Mouse (Mus musculus) spleen, adult 2 months (tissue): ENCODE measurements around the gene Med25. TPM values are rescaled to one million over a fixed set of nuclear protein-coding genes. Genes with fewer than 3 reads are reported as not detected.
A peak's percentile ranks its signal among the peaks of the same experiment; 100 is the strongest.

Source experiments
- DNase-seq, 2 experiments: peaks; one replicate each; pipeline versions ENCODE4 v3.0.0 to v3.0.0-alpha.2; 2012 to 2021; ENCODE audit warnings: low spot score in 2 of 2, low read depth in 1 of 2
- H3K27ac ChIP-seq: fragments of 200-500 bp; 2 replicates; pipeline ENCODE4 v1.5.1; 2012; ENCODE audit warnings: low read length, inconsistent platforms; ENCODE audit not compliant: insufficient read depth
- H3K27me3 ChIP-seq: fragments of 200-500 bp; 2 replicates; pipeline ENCODE4 v1.6.1; 2012; ENCODE audit warnings: mild to moderate bottlenecking, moderate library complexity, low read length, inconsistent platforms; ENCODE audit not compliant: control insufficient read depth, insufficient read depth
- H3K36me3 ChIP-seq: fragments of 200-500 bp; 2 replicates; pipeline ENCODE4 v1.6.1; 2012; ENCODE audit warnings: mild to moderate bottlenecking, low read length, inconsistent platforms; ENCODE audit not compliant: control insufficient read depth, insufficient read depth
- H3K4me1 ChIP-seq: fragments of 200-500 bp; 2 replicates; pipeline ENCODE4 v1.6.1; 2011; ENCODE audit warnings: inconsistent platforms; ENCODE audit not compliant: control insufficient read depth, insufficient read depth, insufficient read length
- H3K4me3 ChIP-seq: fragments of 200-500 bp; 2 replicates; pipeline ENCODE4 v1.5.1; 2011; ENCODE audit warnings: mild to moderate bottlenecking, inconsistent platforms; ENCODE audit not compliant: insufficient read depth, insufficient read length; ENCODE audit errors: extremely low read depth
- CTCF ChIP-seq: fragments of 200-500 bp; IDR thresholded peaks from 2 replicates; pipeline ENCODE4 v1.5.1; 2011; ENCODE audit warnings: mild to moderate bottlenecking, inconsistent platforms; ENCODE audit not compliant: insufficient read depth, insufficient read length, insufficient replicate concordance; ENCODE audit errors: extremely low read depth
- POLR2A ChIP-seq: fragments of 200-500 bp; IDR thresholded peaks from 2 replicates; pipeline ENCODE4 v1.6.1; 2011; ENCODE audit warnings: low read depth, low read length, inconsistent platforms
- WGBS: fragments of 180-500 bp; shearing (Covaris S2); methylation state at CpG from one replicate; pipeline ENCODE4 v1.1.7; 2018; 5-methylcytosine and 5-hydroxymethylcytosine counted together
- polyA plus RNA-seq: library from polyadenylated mRNA; depleted of rRNA; stranded (reverse); fragments of >200 nt; gene quantifications from 2 replicates; pipeline ENCODE4 v1.2.3, GENCODE M21; 2012; rRNA removed

Gene Med25
- polyA plus RNA-seq = 113 and 136 TPM in 2 replicates

GRCm38 (mm10) chr7:44892276-44892921 lies at the start of gene Med25:
Gene Med25, minus strand, starts transcription at chr7:44892712.
- H3K27ac ChIP-seq = peak within 1 kb of the TSS; percentile 99
- TF ChIP-seq POLR2A (peak; percentile 57), CTCF (no peak)
- H3K36me3 ChIP-seq = no peaks in the 10 kb centered on the region
- H3K4me1 ChIP-seq = peaks cover 8% of the 10 kb centered on the region
- no peaks in the 10 kb centered on the region for H3K27me3 ChIP-seq
- peak; percentile 76 to 80 for DNase-seq
- WGBS = under 1% methylated on average over 56 of the region's 56 CpGs
- H3K4me3 ChIP-seq = peak within 1 kb of the TSS; percentile 92

DNA sequence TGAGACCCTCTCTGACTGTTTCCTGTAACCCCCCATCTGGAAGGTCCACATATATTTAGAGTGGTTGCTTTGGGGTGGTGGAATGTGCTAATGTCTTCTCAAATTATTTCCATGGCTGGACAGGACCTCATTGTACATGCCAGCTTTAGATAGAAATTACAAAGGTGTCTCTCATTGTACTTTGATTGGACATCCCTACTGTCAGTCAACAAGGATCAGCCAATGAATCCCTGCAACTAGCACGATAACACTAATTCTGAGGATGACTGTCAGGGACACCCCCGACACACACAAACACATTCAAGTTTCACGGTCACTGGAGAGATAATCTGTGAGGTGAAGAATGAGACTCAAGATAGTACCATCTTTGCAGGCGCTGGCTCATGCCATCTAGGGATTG lies 46.2 kb upstream of the Med25 start:
- Histone ChIP-seq H3K27ac (no peak overlapping the region), H3K27me3 (no peaks in the 10 kb centered on the region), H3K36me3 (no peaks in the 10 kb centered on the region), H3K4me1 (no peaks in the 10 kb centered on the region), H3K4me3 (no peak overlapping the region)
- no peak for TF ChIP-seq POLR2A
- no peak for TF ChIP-seq CTCF
- 86% methylated on average over 4 of the region's 4 CpGs for WGBS
- DNase-seq = no peak

- Histone ChIP-seq H3K4me3 (peak within 1 kb of the TSS; percentile 88), H3K4me1 (peaks cover 3% of the 10 kb centered on the region; the same call in 1 of the 2 replicates), H3K27ac (peak within 1 kb of the TSS; percentile 82), H3K36me3 (no peaks in the 10 kb centered on the region), H3K27me3 (no peaks in the 10 kb centered on the region)
- DNase-seq = peak; percentile 100
- TF ChIP-seq CTCF (no peak), POLR2A (peak; percentile 50)
- under 1% methylated on average over 83 of the region's 84 CpGs for WGBS
Observed at GRCm38 (mm10) chr7:44929204-44930151, 37.0 kb upstream of the Med25 start, which contains the start of gene Ap2a1. Gene Ap2a1, minus strand, starts transcription at chr7:44929496.

GRCm38 (mm10) chr7:44928570-44928969 lies 36.1 kb upstream of the Med25 start:
- no peak for TF ChIP-seq CTCF
- TF ChIP-seq POLR2A = no peak
- Histone ChIP-seq H3K27ac (peak overlapping the region; percentile 69; the same call in 1 of the 2 replicates), H3K27me3 (no peaks in the 10 kb centered on the region), H3K36me3 (0 out of 2 replicates have a peak, but pooled peaks cover 2% of the 10 kb centered on the region), H3K4me1 (peaks cover 3% of the 10 kb centered on the region; the same call in 1 of the 2 replicates), H3K4me3 (peak overlapping the region; percentile 88; the same call in 1 of the 2 replicates)
- 0% methylated on average over 1 of the region's 1 CpGs for WGBS
- DNase-seq = no peak

- DNase-seq = peak in 1 of 2 experiments; percentile 13
- Histone ChIP-seq H3K4me3 (no peak overlapping the region), H3K36me3 (peaks cover 11% of the 10 kb centered on the region; the same call in 1 of the 2 replicates), H3K27me3 (no peaks in the 10 kb centered on the region), H3K27ac (no peak overlapping the region), H3K4me1 (peaks cover 3% of the 10 kb centered on the region; the same call in 1 of the 2 replicates)
- TF ChIP-seq CTCF (no peak; the same call in 1 of the 2 replicates), POLR2A (no peak)
- WGBS = 85% methylated on average over 3 of the region's 3 CpGs
Observed at GRCm38 (mm10) chr7:44925468-44925867, 33.0 kb upstream of the Med25 start.

DNA sequence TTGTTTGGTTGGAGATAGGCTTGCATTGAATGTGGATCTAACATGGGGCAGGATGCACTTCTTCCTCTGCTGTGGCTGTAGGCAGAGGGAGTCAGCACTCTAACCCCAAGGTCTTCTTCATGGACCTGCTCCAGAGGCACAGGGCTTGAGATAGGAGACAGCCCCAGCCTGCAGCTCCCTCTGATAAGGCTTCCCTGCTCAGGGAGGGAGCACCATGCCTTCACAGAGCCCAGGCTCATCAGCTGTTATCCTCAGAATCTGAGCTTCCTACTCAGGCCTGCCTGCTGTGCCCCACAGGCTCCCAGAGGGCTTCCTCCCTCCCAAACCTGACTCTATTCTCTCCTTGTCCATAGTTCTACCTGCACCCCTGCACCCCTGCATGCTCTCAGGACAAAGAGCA lies 30.0 kb upstream of the Med25 start:
- Histone ChIP-seq H3K27ac (no peak overlapping the region; the same call in 1 of the 2 replicates), H3K27me3 (no peaks in the 10 kb centered on the region), H3K36me3 (peaks cover 11% of the 10 kb centered on the region; the same call in 1 of the 2 replicates), H3K4me1 (0 out of 2 replicates have a peak, but pooled peaks cover 2% of the 10 kb centered on the region), H3K4me3 (no peak overlapping the region)
- TF ChIP-seq POLR2A (no peak), CTCF (no peak)
- DNase-seq = no peak
